Mouse (Mus musculus) gastrocnemius, postnatal 14 days (tissue): ENCODE data around the gene D430019H16Rik. TPM values are rescaled to one million over a fixed set of nuclear protein-coding genes. Genes with fewer than 3 reads are reported as not detected.

Experiments used
- DNase-seq: peaks from one replicate; pipeline ENCODE4 v3.0.0; 2021; ENCODE audit warnings: mixed read lengths
- intact Hi-C: fragments of 180-260 bp; cut with DNase I; formaldehyde crosslinking; loops from one replicate; pipeline ENCODE4 v1.15.1; 2025; ENCODE audit warnings: low total_unique reads
- total RNA-seq, 2 experiments: library from RNA; stranded (reverse); gene quantifications; 2 replicates each; pipeline ENCODE4 v1.2.3; 2021

Gene D430019H16Rik
- total RNA-seq, 2 experiments from 2014 or later = 1.1 to 1.6 TPM

DNA sequence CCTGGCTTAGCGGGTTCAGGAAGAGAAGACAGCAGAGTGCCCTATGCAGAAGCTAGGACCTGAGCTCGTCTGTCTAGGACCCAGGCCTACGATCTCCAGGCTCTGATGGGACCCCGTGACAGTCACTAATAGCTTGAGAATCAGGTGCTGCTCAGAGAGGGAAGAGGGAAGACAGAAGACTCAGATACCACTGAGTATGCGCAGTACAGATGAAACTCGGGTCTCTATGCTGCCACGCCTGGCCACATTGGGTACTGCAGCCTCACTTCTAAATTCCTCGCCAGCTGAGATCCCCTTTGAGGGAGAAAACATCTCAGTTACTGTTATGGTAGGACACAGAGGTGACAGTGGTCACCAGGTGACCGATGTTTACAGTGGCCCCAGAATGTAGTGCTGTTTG, 22.8 kb downstream of the D430019H16Rik start:
- DNase-seq = peak; percentile 24
- intact Hi-C loops = no loop called here

DNA sequence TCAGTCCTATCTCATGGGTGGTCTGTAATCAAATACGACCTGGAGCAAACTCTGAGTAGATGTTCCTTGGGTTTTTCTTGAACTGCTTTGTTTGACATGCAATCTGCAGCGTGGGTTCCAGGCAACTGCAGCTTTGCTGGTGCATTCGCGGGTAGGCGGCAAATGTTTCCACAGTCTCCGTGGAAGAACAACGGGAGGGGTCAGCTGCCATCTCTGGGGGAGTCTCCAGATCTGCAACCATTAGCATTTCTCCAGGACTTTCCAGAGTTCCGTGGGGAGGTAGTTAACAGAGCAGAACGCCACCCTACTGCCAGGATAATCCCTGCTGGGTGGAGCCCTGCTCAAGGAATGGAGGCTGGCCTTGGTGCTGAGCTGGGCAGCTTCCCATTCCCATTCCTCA, 23.3 kb downstream of the D430019H16Rik start:
- intact Hi-C loops = no loop called here
- DNase-seq = peak; percentile 3

DNA sequence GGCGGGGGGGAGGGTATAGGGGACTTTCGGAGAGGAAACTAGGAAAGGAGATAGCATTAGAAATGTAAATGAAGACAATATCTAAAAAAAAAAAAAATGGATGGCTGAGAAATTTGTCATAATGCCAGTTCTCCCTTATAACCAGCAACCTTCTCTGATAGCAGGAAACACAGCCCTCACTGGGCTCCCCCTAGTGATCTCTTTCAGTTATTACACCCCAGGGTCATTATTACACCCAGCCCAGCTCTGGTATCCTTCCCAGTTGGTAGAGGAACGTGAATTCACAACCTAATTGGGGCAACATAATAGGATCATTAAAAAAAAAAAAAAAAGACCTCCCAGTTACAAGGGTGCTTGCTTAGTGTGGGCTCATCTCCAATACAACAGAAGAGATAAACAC, 29.8 kb downstream of the D430019H16Rik start:
- intact Hi-C loops = no loop called here
- DNase-seq = no peak

DNA sequence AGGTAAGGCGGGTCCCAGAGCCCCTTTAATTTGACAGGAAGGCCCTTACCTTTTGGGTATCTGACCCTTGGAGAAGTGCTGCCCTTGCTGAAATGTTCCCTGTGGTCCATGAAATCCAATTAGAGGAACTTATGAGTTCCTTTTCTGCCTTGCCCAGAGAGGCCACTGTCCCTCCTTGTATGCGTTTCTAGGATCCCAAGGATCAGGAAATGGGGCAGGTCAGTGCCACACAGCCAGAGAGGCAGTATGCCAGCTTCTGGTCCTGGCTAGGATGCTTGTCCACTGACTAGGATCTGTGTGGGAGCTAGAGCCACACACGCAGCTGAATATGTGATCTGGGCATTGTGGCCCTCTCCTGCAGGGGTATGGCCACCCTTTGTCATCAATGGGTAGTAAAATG, 36.6 kb downstream of the D430019H16Rik start:
- intact Hi-C loops = no loop called here

DNA sequence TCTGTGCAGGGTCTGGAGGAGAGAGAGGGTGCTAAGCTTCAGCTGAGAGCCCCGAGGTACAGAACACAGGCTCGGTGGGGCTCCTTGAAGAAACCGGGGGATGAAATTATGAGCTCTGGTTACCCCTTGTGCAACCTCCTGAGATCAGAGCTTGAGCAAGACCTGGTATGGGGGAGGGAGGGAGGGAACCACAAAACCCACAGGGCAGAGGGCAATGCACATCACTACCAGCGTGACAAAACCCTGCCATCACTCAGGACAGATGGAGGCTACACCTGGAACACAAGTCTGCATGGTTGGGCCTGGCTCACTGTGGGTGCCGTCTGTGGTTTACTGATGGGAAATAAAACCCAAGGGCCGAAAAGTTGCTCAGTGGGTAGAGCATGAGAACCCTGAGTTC, 37.1 kb downstream of the D430019H16Rik start:
- DNase-seq = no peak
- intact Hi-C loops = no loop called here

More for the DNA sequence above, 36.6 kb downstream of the D430019H16Rik start:
- no peak for DNase-seq

DNA sequence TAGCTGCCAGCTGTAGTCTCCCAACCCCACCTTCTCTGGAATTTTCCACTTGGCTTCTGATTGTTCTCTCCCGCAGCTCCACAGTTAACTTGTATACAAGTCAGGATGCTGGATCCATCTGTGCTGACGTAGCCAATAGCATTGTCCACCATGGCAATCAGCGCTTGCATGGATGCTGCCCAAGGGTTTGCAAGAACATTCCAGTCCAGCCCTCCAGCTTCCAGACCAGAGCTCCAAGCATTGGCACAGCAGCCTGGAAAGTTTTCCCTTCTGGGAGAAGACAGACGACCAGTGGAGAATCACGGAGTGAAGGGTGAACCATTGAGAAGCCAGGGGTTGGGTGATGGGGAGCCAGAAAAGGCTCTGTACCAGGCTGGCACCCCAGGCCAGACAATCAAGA, 41.1 kb downstream of the D430019H16Rik start:
- intact Hi-C loops = no loop called here
- DNase-seq = peak; percentile 49

DNA sequence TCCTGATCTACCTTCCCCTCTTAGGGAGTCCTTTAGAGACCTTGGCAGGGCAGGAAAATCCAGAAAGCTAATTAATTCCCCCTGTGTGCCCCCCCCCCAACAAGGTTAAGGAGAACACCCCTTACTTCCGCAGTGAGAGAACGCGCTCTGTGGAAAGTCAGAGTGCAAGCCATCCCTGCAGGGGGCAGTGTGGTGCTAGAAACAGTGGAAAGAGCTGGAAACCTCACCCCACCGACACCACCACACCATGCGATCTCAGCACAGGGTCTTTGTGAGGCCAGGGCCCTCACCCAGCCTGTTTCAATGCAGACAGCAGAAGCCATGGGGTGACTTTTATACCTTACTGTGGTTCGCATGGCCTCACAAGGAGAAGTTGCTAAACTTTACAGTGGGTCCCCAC, 44.2 kb downstream of the D430019H16Rik start:
- intact Hi-C loops = loop anchor here (2.0 kb wide), 1 partner anchor 87 kb away; no protein-coding TSS in a partner anchor
- DNase-seq = peak; percentile 78

DNA sequence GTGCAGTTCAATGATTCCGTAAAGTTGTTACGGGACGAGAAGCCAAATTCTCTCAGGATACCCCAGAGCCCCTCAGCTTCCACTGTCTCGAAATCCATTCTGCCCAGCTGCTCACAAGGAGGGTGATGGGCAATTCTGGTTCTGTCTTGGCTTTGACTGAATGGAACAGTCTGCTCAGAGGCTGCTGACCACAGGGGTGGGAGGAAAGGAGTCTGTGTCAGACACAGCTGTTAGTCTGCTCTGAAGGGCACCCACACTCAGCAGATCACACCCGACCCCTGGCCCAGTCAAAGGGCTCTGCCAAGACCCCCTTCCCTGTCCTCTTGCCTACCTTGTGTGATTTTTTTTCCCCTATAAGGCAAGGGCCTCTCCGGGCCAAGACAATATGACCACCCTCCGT, 44.8 kb downstream of the D430019H16Rik start:
- DNase-seq = no peak
- intact Hi-C loops = no loop called here

DNA sequence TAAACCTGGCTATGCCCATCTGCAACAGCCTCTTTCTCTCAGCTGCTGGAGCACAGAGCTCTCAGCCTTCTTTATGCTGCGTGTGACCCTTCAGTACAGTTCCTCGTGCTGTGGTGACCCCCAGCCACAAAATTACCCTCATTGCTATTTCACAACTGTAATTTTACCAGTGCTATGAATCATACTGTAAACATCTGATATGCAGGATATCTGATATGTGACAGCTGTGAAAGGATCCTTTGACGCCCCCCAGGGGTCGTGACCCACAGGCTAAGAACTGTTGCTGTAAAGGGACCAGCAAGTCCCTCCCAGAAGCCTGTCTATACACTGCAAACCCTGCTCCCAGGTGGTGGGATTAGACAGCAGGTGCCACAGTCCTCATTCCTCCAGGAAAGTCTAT, 45.2 kb downstream of the D430019H16Rik start:
- intact Hi-C loops = no loop called here
- DNase-seq = no peak

DNA sequence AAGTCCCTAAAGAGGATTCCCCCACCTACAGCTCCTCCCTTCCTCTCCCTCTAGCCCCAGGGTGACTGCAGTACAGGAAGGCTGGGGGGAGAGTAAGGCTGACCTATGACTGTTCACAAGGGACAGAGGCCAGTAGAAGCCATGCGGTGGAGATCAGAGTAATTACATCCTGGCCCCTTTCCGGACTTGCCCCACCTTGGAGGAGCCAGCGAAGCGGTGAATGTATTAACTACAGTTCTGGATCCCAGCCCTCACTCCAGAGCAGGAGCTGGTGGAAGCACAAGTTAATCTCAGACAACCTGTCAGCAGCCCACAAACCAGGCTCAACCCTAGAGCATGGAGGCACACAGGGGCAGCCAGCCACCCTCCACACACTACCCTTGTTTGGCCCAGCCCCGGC, 47.3 kb downstream of the D430019H16Rik start:
- intact Hi-C loops = no loop called here
- no peak for DNase-seq

DNA sequence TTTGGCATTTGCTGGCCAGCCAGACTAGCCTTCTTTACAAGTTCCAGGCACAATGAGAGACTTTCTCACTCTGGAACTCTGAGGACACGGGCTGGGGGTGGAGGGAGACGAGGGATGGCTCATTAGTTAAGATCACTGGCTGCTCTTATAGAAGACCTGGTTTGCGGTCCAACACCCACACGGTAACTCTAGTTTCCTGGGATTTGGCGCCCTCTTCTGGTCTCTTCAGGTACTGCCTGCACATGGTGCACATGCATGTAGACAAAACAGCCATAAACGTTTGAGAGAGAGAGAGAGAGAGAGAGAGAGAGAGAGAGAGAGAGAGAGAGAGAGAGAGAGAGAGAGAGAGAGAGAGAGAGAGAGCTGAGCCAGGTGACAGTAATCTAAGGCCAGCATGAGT, 51.1 kb downstream of the D430019H16Rik start:
- intact Hi-C loops = no loop called here
- no peak for DNase-seq

DNA sequence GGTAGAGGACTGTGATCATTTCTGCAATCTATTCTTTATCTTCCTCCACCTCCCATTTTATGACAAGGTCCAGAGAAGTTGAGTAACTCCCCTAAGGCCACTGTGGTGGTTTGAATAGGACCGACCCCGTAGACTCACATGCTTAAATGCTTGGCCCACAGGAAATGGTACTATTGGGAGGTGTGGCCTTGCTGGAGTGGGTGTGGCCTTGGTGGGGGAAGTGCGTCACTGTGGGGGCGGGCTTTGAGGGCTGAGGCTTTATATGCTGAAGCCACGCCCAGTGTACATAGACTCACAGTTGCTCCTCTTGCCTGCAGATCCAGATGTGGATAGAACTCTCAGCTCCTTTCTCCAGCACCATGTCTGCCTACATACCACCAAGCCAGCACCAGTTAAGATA, 57.5 kb downstream of the D430019H16Rik start:
- no peak for DNase-seq
- intact Hi-C loops = no loop called here

DNA sequence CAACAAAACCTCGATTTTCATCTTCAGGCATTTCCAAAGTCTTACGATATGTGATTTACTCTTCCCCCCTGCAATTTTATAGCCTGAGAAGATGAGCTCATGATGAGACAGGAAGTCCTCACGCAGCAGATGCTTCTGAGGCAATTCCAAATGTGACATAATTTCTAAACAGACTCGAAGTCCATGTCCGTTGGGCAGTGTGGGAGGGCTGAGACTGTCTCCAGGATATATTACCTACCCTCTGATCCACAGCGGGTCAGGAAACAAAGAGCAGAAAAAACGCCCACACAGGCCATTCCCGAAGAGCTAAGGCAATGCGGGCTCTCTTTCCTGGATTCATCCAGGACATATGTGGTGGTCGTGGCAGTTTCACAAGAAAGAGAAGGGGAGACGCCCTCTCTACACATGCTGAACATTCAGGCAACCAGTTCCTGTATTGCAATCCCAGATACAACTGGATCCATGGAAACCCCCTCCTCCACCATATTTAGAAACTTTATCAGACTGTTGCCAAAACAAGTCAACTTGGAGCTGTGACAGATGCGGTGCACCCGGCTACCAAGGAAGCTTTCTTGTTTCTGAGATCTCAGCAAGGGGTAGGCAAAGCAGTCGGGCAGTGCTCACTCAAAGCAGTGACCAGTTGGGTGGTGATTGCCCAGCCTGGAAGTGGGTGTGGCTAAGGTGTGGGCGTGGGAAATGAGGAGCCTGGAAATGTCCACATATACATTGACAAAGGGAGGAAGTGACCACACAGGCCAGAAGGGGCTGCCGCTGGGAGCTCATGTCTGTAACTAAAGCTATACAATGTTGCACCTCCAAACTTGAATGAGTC, 58.2 kb downstream of the D430019H16Rik start:
- DNase-seq = no peak
- intact Hi-C loops = no loop called here

DNA sequence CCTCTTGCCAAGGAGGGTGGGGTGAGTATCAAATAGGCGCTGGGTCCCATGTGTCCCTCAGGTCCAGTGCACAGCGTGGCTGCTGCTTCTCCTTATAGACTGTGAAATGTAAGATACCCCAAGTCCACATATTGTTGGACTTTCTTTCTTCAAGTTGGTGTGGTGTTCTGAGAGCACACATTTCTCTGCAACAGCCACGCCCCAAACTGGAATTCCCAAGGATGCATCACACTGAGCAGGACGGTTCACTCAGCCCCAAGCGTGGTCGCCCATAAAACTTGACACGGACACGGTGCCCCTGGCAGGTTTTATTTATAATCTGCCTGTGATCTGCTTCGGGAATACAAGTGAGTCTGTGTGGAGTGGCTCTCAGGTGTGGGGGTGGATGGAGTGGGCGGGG, 60.5 kb downstream of the D430019H16Rik start:
- intact Hi-C loops = no loop called here
- DNase-seq = no peak

DNA sequence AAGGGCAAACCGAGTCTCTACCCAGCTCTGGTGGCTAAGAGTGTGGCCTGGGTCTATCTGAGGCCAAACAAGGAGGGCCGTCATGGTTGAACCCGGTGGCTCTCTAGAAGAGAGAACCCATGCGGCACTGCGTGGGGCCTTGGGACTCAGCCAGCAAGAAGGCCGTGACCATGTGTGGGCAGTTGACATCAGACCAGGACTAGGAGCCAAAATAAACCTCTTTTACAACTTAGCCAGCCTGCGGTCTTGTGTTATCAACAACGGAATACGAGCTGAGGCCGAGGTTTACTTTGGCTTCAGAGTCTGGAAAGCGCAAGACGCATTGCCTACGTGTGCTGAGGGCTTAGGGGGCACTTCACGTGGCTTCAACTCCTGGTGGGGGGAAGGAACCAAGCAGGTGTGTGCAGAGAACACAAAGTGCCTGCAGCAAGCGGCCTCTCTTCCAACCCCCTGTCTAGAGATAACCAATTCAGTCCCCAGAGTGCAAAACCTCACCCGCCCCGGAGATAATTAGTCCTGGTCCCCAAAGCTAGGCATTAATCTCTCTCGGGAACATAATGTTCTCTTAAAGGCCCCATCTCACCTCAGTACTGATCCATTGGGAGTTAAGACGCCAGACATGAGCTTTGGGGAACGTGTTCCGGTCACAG, 63.5 kb downstream of the D430019H16Rik start:
- no peak for DNase-seq
- intact Hi-C loops = no loop called here

DNA sequence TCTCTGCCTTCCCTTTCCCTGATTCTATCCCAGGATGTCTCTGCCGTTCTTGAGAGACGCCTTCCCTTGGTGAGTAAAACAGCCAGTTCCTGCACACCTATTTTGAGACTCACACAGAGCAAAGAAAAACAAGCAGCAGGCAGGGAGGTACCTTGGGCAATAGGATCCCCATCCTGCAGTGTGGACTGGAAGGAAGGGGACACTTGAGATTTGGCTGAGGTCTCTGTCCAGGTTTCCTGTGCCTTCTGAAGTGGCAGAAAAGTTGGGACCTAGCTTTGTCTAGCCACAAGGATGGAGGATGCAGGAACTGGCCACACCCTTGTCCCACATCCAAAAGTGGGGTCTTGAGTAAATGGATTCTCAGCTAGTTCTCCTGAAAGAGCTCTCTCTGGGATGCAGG, 66.2 kb downstream of the D430019H16Rik start:
- intact Hi-C loops = no loop called here
- DNase-seq = no peak

DNA sequence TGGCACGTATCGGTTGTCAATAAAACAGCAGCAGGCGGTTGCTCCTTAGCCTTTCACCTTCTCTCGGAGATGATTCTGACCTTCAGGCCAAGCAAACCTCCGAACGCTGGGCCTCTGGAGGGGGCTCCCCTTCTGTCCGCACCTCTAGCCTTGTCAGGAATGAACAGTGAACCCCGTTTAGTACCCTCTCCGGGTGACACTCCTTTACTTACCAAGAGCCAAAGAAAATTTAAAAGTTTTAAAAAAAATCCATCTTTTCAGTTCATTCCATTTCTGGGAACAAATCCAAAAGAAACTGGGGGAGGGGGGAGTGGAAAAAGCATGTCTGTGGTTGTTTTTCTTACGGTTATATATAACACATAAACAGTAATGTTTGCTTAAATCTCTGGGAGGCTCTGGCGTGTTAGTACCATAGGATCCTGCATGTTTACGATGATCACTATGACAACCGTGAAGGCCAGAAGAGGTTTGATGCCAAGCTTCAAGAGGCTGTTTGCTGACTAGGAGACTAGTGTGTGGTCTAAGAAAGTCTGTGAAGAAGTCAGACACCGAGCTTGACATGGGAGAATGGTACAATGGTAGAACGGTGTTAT, 67.6 kb downstream of the D430019H16Rik start:
- DNase-seq = no peak
- intact Hi-C loops = no loop called here

DNA sequence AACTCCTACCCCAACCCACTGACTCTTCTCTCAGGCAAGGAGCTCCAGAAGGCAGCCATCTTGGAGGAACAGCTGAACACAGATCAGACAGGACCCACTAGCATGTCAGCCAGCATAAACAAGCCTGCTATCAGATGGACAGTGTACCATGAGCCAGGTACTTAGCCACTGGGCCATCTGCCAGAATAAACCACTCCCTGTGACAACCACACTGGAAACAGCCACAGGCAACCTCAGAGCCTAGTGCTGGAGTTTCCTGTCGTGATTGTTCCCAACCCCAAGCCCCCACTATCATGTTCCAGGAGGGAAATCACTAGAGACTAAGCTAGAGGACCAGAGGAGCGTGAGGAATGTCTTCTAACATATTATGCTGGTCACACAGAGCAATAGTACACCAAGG, 70.1 kb downstream of the D430019H16Rik start:
- intact Hi-C loops = no loop called here
- no peak for DNase-seq

DNA sequence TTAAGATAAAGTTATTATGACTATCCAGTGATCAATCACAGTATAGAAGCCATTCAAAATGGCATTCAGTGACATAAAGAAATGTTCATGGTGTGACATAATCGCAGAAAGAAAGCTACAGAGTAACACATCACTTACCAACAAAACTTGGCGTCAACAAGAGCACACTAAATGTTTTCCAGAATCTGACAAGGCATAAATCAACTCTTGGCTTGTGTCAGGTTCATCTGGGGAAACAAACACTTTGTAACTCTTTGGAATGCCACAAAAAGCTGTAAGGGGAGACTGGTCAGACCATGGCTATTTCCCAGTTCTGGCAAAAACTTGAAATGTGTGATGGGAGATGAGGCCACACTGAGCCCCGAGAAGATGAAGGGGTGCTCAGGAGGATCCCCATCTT, 72.5 kb downstream of the D430019H16Rik start:
- intact Hi-C loops = no loop called here
- DNase-seq = no peak

DNA sequence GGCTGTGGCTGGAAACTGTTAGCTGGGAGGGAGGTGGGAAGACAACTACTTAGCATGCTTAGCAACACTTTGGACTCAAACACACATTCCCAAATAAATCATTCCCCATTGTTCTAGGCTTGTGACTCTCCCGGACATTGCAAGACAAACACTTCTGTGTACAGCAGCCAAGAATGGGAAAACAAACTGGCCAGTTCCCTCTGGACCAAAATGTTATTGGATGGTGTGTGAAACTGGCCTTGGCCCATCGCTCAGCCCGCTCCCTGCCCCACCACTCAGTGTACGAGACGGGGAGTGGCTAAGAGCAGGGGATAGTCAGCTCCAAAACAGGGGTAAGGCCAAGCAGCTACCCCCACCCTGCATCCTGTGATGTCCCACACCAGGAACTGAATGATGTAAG, 73.2 kb downstream of the D430019H16Rik start:
- peak; percentile 59 for DNase-seq
- intact Hi-C loops = no loop called here

DNA sequence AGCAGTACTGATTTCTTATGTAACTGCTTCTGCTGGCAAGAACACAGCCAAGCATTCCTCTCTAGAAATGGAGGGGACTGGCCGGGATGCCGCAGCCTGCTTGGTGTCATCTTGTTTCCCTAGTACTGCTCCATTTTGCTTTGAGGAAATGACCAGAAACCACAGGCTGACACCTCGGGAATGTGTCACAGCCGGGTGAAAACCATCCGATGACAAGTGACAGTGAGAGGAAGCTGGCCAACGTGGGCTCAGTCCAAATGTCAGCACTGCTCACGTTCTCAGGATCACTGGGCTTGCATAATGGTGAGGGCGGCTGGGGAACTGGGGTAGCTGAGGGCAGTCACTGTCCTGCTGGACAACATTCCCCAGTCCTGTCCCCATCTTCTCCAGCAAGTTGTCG, 75.9 kb downstream of the D430019H16Rik start:
- intact Hi-C loops = no loop called here
- no peak for DNase-seq
